Mouse (Mus musculus): ENCODE results near the gene Gm17402. TPM values are rescaled to one million over a fixed set of nuclear protein-coding genes. Genes with fewer than 3 reads are reported as not detected.

The Gm17402 gene
- polyA plus RNA-seq, 1 experiment from 2014 or later, result not detected

DNA sequence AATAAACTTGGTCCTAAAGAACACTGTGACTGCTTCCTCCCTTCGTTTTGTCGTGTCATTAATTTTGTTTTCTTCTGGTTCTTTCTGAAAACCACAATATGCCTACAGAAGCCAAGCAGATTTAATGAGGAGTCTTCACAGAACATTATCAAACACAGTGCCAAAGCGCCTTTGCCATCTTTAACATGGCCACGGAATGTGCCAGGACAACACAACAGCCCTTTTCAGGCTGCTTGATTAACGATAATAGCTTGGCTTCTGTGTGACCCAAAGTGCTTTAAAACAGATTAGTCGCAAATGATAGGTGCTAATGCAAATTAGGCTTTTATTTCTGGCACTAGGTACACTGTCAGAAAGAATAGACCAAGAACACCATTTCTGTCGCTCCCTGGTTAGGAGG is 16.6 kb downstream of the Gm17402 start:
- no peak overlapping the region for H3K4me2 ChIP-seq (ENCODE audit: low read depth, low read length)
- no peaks in the 10 kb centered on the region for H3K9me3 ChIP-seq (replicated peaks; ENCODE audit: control insufficient read depth, low read length)
- H3K4me1 ChIP-seq (ENCODE audit: control insufficient read depth, insufficient read depth, low read length), result no peaks in the 10 kb centered on the region
- H3K36me3 ChIP-seq (ENCODE audit: control insufficient read depth, insufficient read depth), result no peaks in the 10 kb centered on the region
- H3K27me3 ChIP-seq (ENCODE audit: control insufficient read depth, insufficient read depth, low read length), result no peaks in the 10 kb centered on the region
- no peak overlapping the region for H3K27ac ChIP-seq (ENCODE audit: low read length)
- H3K9ac ChIP-seq (ENCODE audit: low read length), result no peak overlapping the region
- no peak overlapping the region for H3K4me3 ChIP-seq (ENCODE audit: low read length)
- 84% methylated on average over 7 of the region's 7 CpGs for WGBS
- no peak for ATAC-seq (replicated peaks; ENCODE audit: extremely low read depth, insufficient read depth, low FRiP score)

DNA sequence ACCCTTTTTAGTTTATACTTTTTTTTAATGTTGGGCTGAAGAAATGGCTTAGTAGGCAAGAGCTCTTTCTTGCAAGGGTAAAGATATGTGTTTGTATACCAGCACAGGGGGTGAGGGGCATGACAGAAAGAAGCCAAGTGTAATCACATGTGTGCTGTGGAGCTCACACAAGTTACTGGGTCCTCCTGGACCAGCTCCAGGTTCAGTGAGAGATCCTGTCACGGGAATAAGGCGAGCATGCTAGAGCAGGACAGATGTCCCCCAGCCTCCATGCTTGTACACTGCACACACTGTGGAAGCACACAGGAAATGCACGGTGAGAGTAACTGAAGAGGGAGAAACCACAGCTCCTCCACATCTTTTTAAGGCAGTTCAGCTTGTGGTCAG is 22.2 kb downstream of the Gm17402 start:
- ATAC-seq (replicated peaks; ENCODE audit: extremely low read depth, insufficient read depth, low FRiP score), result no peak
- Histone ChIP-seq H3K27ac (ENCODE audit: low read length) (no peak overlapping the region), H3K36me3 (ENCODE audit: control insufficient read depth, insufficient read depth) (no peaks in the 10 kb centered on the region), H3K9ac (ENCODE audit: low read length) (no peak overlapping the region), H3K27me3 (ENCODE audit: control insufficient read depth, insufficient read depth, low read length) (no peaks in the 10 kb centered on the region), H3K9me3 (replicated peaks; ENCODE audit: control insufficient read depth, low read length) (no peaks in the 10 kb centered on the region), H3K4me1 (ENCODE audit: control insufficient read depth, insufficient read depth, low read length) (no peaks in the 10 kb centered on the region), H3K4me3 (ENCODE audit: low read length) (no peak overlapping the region), H3K4me2 (ENCODE audit: low read depth, low read length) (no peak overlapping the region)
- 65% methylated on average over 3 of the region's 3 CpGs for WGBS

DNA sequence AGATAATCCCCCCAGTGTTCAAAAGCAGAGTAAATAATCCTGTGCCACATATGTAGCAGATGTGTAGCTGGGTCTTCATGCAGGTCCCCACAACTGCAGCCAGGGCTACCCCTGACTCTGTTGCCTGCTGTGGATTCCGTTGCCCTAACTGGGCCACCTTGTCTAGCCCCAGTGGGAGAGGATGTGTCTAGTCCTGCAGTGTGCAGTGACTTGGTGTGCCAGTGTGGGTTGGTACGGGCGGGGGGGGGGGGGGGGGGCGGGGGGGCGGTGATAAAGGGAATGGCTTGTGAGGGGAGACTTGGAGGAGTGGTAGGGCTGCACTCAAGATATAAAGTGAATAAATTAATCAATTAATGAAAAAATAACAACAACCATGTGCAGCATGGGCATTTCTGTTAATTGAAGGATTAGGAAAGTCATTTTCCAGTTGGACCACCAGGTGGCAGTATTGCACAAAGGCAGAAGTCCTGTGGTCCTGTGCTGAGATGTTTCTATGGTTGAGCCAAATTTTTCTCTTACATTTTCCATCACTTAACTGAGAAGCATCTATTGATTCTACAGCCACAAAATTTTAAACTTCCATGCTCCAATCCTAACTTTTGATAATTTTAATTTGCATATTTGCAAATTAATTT is 22.7 kb downstream of the Gm17402 start:
- 0 out of 2 replicates have a peak, but pooled peaks have one; percentile 41 for ATAC-seq (replicated peaks; ENCODE audit: extremely low read depth, insufficient read depth, low FRiP score)
- Histone ChIP-seq H3K36me3 (ENCODE audit: control insufficient read depth, insufficient read depth) (no peaks in the 10 kb centered on the region), H3K27ac (ENCODE audit: low read length) (no peak overlapping the region), H3K9me3 (replicated peaks; ENCODE audit: control insufficient read depth, low read length) (no peaks in the 10 kb centered on the region), H3K27me3 (ENCODE audit: control insufficient read depth, insufficient read depth, low read length) (no peaks in the 10 kb centered on the region), H3K9ac (ENCODE audit: low read length) (no peak overlapping the region), H3K4me1 (ENCODE audit: control insufficient read depth, insufficient read depth, low read length) (no peaks in the 10 kb centered on the region), H3K4me3 (ENCODE audit: low read length) (no peak overlapping the region), H3K4me2 (ENCODE audit: low read depth, low read length) (no peak overlapping the region)
- WGBS, result 38% methylated on average over 3 of the region's 5 CpGs

DNA sequence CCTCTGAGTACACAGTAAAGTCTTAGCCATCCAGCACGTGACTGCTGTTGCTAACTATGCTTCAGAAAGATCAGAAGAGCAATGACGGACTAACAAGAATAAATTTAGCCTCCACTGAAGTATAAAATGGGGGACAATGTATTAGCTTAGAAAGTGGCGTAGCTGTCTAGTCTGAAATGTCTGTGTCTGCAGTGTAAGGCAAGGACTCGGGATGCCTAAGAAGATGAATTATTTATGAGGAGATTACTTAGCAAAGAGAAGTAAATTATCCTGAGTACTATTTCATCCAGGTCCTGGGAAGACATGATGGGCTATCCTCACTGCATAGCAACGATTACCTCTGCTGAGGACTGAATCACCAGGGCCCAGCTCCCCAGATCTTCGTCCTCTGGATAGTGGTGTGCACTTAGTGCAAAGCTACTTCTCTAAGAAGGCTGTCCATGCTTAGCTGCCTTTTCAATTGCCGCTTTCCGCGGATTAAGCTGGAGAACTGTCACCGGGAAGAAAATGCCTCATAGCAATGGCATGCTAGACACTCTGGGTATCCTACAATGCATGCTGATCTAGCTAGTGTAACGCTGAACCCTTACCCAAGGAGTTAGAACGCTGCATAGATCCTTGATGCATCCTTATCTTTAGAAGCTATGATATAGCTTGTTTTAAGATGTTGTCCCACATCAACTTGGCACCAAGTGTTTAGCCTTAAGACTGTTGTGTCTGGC is 23.4 kb downstream of the Gm17402 start:
- Histone ChIP-seq H3K9me3 (replicated peaks; ENCODE audit: control insufficient read depth, low read length) (no peaks in the 10 kb centered on the region), H3K27me3 (ENCODE audit: control insufficient read depth, insufficient read depth, low read length) (no peaks in the 10 kb centered on the region), H3K9ac (ENCODE audit: low read length) (no peak overlapping the region), H3K4me1 (ENCODE audit: control insufficient read depth, insufficient read depth, low read length) (no peaks in the 10 kb centered on the region), H3K4me3 (ENCODE audit: low read length) (no peak overlapping the region), H3K27ac (ENCODE audit: low read length) (no peak overlapping the region), H3K4me2 (ENCODE audit: low read depth, low read length) (no peak overlapping the region), H3K36me3 (ENCODE audit: control insufficient read depth, insufficient read depth) (no peaks in the 10 kb centered on the region)
- ATAC-seq (replicated peaks; ENCODE audit: extremely low read depth, insufficient read depth, low FRiP score), result no peak
- WGBS, result 70% methylated on average over 12 of the region's 12 CpGs

DNA sequence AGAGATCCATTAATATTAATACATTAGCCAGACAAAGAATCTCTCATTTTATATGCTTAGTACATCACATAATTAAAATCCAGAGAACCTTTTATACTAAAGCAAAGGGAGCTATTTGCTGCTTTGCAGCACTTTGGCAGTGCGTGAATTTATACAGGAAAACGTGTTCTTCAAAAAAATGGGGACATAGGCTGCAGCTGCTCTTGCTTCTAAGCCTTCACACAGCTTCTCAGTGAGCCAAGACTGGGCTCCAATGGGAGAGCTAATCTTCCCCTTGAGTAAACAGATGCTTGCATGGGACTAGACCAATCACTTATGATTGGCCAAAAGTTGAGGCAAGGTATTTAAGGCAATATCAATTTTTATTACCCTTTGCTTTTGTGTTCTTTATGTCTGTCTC is 28.3 kb downstream of the Gm17402 start:
- ATAC-seq (replicated peaks; ENCODE audit: extremely low read depth, insufficient read depth, low FRiP score), result no peak
- Histone ChIP-seq H3K36me3 (ENCODE audit: control insufficient read depth, insufficient read depth) (no peaks in the 10 kb centered on the region), H3K4me2 (ENCODE audit: low read depth, low read length) (no peak overlapping the region), H3K4me3 (ENCODE audit: low read length) (no peak overlapping the region), H3K4me1 (ENCODE audit: control insufficient read depth, insufficient read depth, low read length) (no peaks in the 10 kb centered on the region), H3K9ac (ENCODE audit: low read length) (no peak overlapping the region), H3K9me3 (replicated peaks; ENCODE audit: control insufficient read depth, low read length) (no peaks in the 10 kb centered on the region), H3K27me3 (ENCODE audit: control insufficient read depth, insufficient read depth, low read length) (no peaks in the 10 kb centered on the region), H3K27ac (ENCODE audit: low read length) (no peak overlapping the region)
- WGBS, result 64% methylated on average over 2 of the region's 2 CpGs

GRCm38 (mm10) chr3:67344599-67344998 is 30.4 kb downstream of the Gm17402 start:
- Histone ChIP-seq H3K27ac (ENCODE audit: low read length) (no peak overlapping the region), H3K4me3 (ENCODE audit: low read length) (no peak overlapping the region), H3K4me1 (ENCODE audit: control insufficient read depth, insufficient read depth, low read length) (no peaks in the 10 kb centered on the region), H3K27me3 (ENCODE audit: control insufficient read depth, insufficient read depth, low read length) (no peaks in the 10 kb centered on the region), H3K4me2 (ENCODE audit: low read depth, low read length) (no peak overlapping the region), H3K9ac (ENCODE audit: low read length) (no peak overlapping the region), H3K36me3 (ENCODE audit: control insufficient read depth, insufficient read depth) (no peaks in the 10 kb centered on the region), H3K9me3 (replicated peaks; ENCODE audit: control insufficient read depth, low read length) (no peaks in the 10 kb centered on the region)
- ATAC-seq (replicated peaks; ENCODE audit: extremely low read depth, insufficient read depth, low FRiP score), result no peak
- 7% methylated on average over 2 of the region's 2 CpGs for WGBS

GRCm38 (mm10) chr3:67343004-67343662 is 31.8 kb downstream of the Gm17402 start:
- Histone ChIP-seq H3K27me3 (ENCODE audit: control insufficient read depth, insufficient read depth, low read length) (no peaks in the 10 kb centered on the region), H3K9ac (ENCODE audit: low read length) (no peak overlapping the region), H3K36me3 (ENCODE audit: control insufficient read depth, insufficient read depth) (no peaks in the 10 kb centered on the region), H3K4me1 (ENCODE audit: control insufficient read depth, insufficient read depth, low read length) (no peaks in the 10 kb centered on the region), H3K27ac (ENCODE audit: low read length) (no peak overlapping the region), H3K4me2 (ENCODE audit: low read depth, low read length) (no peak overlapping the region), H3K9me3 (replicated peaks; ENCODE audit: control insufficient read depth, low read length) (no peaks in the 10 kb centered on the region), H3K4me3 (ENCODE audit: low read length) (no peak overlapping the region)
- WGBS, result 64% methylated on average over 5 of the region's 5 CpGs
- ATAC-seq (replicated peaks; ENCODE audit: extremely low read depth, insufficient read depth, low FRiP score), result no peak

GRCm38 (mm10) chr3:67340921-67341320 is 34.0 kb downstream of the Gm17402 start:
- 72% methylated on average over 7 of the region's 7 CpGs for WGBS
- no peaks in the 10 kb centered on the region for H3K36me3 ChIP-seq (ENCODE audit: control insufficient read depth, insufficient read depth)

DNA sequence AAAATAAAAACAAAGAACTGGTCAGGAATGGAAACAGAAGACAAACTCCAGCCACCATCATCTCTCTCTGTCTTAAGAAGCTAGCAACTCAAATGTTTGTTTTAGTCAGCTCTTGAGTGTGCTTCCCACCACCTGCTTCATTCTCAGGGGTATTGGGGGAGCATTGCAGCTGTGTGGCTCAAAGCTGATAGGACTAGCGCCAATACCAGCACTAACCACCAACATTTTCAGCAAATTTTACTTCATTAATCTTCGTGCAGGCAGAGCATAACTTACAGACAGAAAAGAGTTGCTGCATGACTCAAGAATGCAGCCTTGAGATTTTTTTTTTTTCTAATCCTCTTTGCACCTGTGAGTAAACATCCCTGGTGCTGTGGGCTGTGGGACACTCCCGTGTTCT is 35.4 kb downstream of the Gm17402 start:
- Histone ChIP-seq H3K27me3 (ENCODE audit: control insufficient read depth, insufficient read depth, low read length) (no peaks in the 10 kb centered on the region), H3K4me2 (ENCODE audit: low read depth, low read length) (no peak overlapping the region), H3K9ac (ENCODE audit: low read length) (no peak overlapping the region), H3K27ac (ENCODE audit: low read length) (no peak overlapping the region), H3K36me3 (ENCODE audit: control insufficient read depth, insufficient read depth) (no peaks in the 10 kb centered on the region), H3K4me1 (ENCODE audit: control insufficient read depth, insufficient read depth, low read length) (no peaks in the 10 kb centered on the region), H3K4me3 (ENCODE audit: low read length) (no peak overlapping the region), H3K9me3 (replicated peaks; ENCODE audit: control insufficient read depth, low read length) (no peaks in the 10 kb centered on the region)
- 60% methylated on average over 3 of the region's 3 CpGs for WGBS
- ATAC-seq (replicated peaks; ENCODE audit: extremely low read depth, insufficient read depth, low FRiP score), result no peak

More at GRCm38 (mm10) chr3:67340921-67341320, 34.0 kb downstream of the Gm17402 start:
- Histone ChIP-seq H3K4me2 (ENCODE audit: low read depth, low read length) (no peak overlapping the region), H3K4me3 (ENCODE audit: low read length) (no peak overlapping the region), H3K27me3 (ENCODE audit: control insufficient read depth, insufficient read depth, low read length) (no peaks in the 10 kb centered on the region), H3K4me1 (ENCODE audit: control insufficient read depth, insufficient read depth, low read length) (no peaks in the 10 kb centered on the region), H3K9me3 (replicated peaks; ENCODE audit: control insufficient read depth, low read length) (no peaks in the 10 kb centered on the region), H3K9ac (ENCODE audit: low read length) (no peak overlapping the region), H3K27ac (ENCODE audit: low read length) (no peak overlapping the region)
- ATAC-seq (replicated peaks; ENCODE audit: extremely low read depth, insufficient read depth, low FRiP score), result no peak
